8 mouse cellular contexts compared by ENCODE assay signal in the genomic region with DNA sequence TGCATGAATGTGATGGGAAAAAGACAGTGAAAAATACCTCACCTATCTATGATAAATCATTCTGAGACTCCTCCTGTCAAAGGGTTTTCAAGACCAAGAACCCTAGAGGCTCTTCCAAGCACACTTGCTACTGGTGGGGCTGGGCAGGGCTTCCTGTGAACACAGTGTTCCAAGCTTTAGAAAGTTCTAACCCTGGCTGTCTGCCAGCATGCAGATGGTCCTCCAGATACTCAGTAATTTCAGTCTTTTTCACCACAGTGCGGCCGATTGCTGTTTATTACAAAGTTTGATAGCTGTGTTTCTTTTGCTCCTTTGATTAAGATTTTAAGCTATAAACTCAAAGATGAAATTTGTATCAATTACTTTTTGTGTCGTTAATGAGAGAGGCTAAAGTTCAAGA.
DNase-seq lines count a peak whose midpoint lies in the region; ATAC-seq and TF ChIP-seq lines count a peak whose summit lies in the region.

No protein-coding gene starts in this region.

- H3K4me1 ChIP-seq in forebrain, embryonic 12.5 days = peaks cover 14% of the 10 kb centered on the region
- peaks cover 19% of the 10 kb centered on the region for H3K4me1 ChIP-seq in forebrain, embryonic 10.5 days
- peaks cover 17% of the 10 kb centered on the region; the same call in 1 of the 2 replicates for H3K4me1 ChIP-seq in small intestine, adult 2 months (ENCODE audit: control insufficient read depth, insufficient read depth, insufficient read length, low read length)

- H3K4me2 ChIP-seq in forebrain, embryonic 12.5 days = no peak overlapping the region

- H3K27me3 ChIP-seq in forebrain, embryonic 12.5 days = no peaks in the 10 kb centered on the region
- no peaks in the 10 kb centered on the region for H3K27me3 ChIP-seq in forebrain, embryonic 10.5 days (ENCODE audit: poor library complexity, severe bottlenecking)
- H3K27me3 ChIP-seq in small intestine, adult 2 months (ENCODE audit: control insufficient read depth, insufficient read depth, low read length) = no peaks in the 10 kb centered on the region

- DNase-seq in forebrain, embryonic 10.5 days (ENCODE audit: extremely low spot score, low spot score) = no peak
- DNase-seq in cerebellum, postnatal 14 days = peak; percentile 66 to 68
- peak; percentile 68 for DNase-seq in heart, postnatal 25 days (ENCODE audit: low spot score)
- DNase-seq in layer of hippocampus, postnatal 36 days = peak; percentile 53 to 67
- DNase-seq in retina, embryonic 14.5 days (ENCODE audit: low spot score) = no peak

- ATAC-seq in forebrain, embryonic 12.5 days (ENCODE audit: low FRiP score) = 0 out of 2 replicates have a peak, but pooled peaks have one; percentile 18
- peak; percentile 29 for ATAC-seq in CD4-positive, CD25-positive, alpha-beta regulatory T cell, adult 4 months

- H3K27ac ChIP-seq in forebrain, embryonic 12.5 days = no peak overlapping the region
- H3K27ac ChIP-seq in forebrain, embryonic 10.5 days = no peak overlapping the region
- peak overlapping the region; percentile 43 for H3K27ac ChIP-seq in small intestine, adult 2 months (ENCODE audit: insufficient read depth, low read depth, low read length)

- H3K9ac ChIP-seq in forebrain, embryonic 12.5 days = no peak overlapping the region

- no peak for TF ChIP-seq CTCF in small intestine, adult 2 months (IDR thresholded peaks at IDR 0.05; ENCODE audit: extremely low read depth, insufficient read length, insufficient replicate concordance, low read depth, low read length)

- no peak overlapping the region for H3K4me3 ChIP-seq in forebrain, embryonic 12.5 days (replicated peaks)
- no peak overlapping the region for H3K4me3 ChIP-seq in forebrain, embryonic 10.5 days
- H3K4me3 ChIP-seq in small intestine, adult 2 months (ENCODE audit: low read depth, low read length) = no peak overlapping the region

- 71% methylated on average over 3 of the region's 3 CpGs for WGBS in forebrain, embryonic 12.5 days
- 90% methylated on average over 3 of the region's 3 CpGs for WGBS in forebrain, embryonic 10.5 days
- WGBS in small intestine, adult 2 months = 9% methylated on average over 3 of the region's 3 CpGs

- no peak for TF ChIP-seq POLR2A in small intestine, adult 2 months (IDR thresholded peaks at IDR 0.05; ENCODE audit: low read depth, low read length)

- no peaks in the 10 kb centered on the region for H3K9me3 ChIP-seq in forebrain, embryonic 12.5 days
- no peaks in the 10 kb centered on the region for H3K9me3 ChIP-seq in forebrain, embryonic 10.5 days

- H3K36me3 ChIP-seq in forebrain, embryonic 12.5 days (replicated peaks) = no peaks in the 10 kb centered on the region
- H3K36me3 ChIP-seq in forebrain, embryonic 10.5 days (replicated peaks) = 0 out of 2 replicates have a peak, but pooled peaks cover 2% of the 10 kb centered on the region
- H3K36me3 ChIP-seq in small intestine, adult 2 months (ENCODE audit: control insufficient read depth, insufficient read depth, low read length) = no peaks in the 10 kb centered on the region

- intact Hi-C loops in heart, postnatal 25 days (cut with DNase I) = loop anchor here (2.0 to 5.0 kb wide), 3 partner anchors 16 to 292 kb away; no protein-coding TSS in a partner anchor

Comparison
In these comparisons a context has a peak if more than half of its experiments do, and no peak if none do; other contexts are left out.
1. DNase-seq: peak in cerebellum, postnatal 14 days (2 of 2), heart, postnatal 25 days (single experiment) and layer of hippocampus, postnatal 36 days (2 of 2); none in forebrain, embryonic 10.5 days (single experiment) and retina, embryonic 14.5 days (single experiment).